Mouse (Mus musculus): ENCODE measurements around the gene Nrde2. TPM values are rescaled to one million over a fixed set of nuclear protein-coding genes. Genes with fewer than 3 reads are reported as not detected.

Nrde2 gene
- total RNA-seq, 1 experiment from 2014 or later, result 35.2 TPM

- no peak for ATAC-seq (replicated peaks; ENCODE audit: low read depth, poor library complexity, severe bottlenecking)
Observed at GRCm38 (mm10) chr12:100182676-100183075, 23.2 kb upstream of the Nrde2 start.

GRCm38 (mm10) chr12:100180802-100181201 is 21.3 kb upstream of the Nrde2 start:
- ATAC-seq (replicated peaks; ENCODE audit: low read depth, poor library complexity, severe bottlenecking), result no peak

GRCm38 (mm10) chr12:100178898-100179440 is 19.5 kb upstream of the Nrde2 start:
- ATAC-seq (replicated peaks; ENCODE audit: low read depth, poor library complexity, severe bottlenecking), result no peak

GRCm38 (mm10) chr12:100176469-100177056 is 17.1 kb upstream of the Nrde2 start:
- no peak for ATAC-seq (replicated peaks; ENCODE audit: low read depth, poor library complexity, severe bottlenecking)

GRCm38 (mm10) chr12:100172481-100172880 is 13.0 kb upstream of the Nrde2 start:
- ATAC-seq (replicated peaks; ENCODE audit: low read depth, poor library complexity, severe bottlenecking), result no peak

DNA sequence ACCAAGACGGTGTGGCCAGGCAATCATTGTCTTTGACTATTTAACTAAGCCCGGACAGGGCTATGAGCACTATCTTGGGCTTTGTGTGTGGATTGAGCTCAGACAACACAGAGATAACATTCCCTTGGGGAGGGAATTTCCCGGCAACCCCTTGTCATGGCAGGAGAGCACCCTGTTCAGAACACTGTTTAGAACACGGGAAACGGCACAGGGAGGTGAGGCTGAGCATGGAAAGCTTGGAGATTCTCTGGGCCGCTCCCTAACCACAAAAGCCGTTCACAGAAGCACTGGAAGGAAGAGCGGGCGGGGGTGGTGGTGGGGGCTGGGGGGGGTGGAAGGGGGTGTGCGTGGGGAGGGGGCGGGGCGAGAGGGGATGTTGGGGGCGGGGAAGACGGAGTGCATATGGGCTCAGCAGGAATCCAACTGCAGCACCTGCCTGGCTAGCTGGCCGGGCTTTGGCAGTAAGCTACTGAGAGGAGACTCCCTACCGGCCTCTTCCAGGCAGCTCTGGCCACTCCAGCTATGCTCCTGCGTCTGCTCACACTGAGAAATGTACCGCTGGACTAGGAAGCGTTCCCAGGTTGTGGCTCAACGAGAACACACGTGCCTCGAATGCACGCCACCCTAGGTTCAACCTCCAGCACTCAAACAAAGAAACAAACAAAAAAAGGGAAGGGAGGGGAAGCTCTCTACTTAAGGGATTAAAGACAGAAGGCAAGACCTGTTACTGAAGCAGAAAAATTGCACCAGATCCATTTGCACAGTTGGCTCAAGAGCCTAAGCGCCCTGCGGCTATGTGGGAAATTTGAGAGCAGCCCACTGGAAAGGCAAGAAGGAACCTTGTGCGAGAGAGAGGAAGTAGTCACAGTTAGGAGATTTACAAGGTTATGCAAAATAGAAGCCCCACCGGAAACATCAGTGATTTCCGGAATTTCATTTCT is 8.7 kb upstream of the Nrde2 start:
- peak; percentile 87 for ATAC-seq (replicated peaks; ENCODE audit: low read depth, poor library complexity, severe bottlenecking)

- no peak for ATAC-seq (replicated peaks; ENCODE audit: low read depth, poor library complexity, severe bottlenecking)
Observed at GRCm38 (mm10) chr12:100167502-100167901, 8.0 kb upstream of the Nrde2 start.

DNA sequence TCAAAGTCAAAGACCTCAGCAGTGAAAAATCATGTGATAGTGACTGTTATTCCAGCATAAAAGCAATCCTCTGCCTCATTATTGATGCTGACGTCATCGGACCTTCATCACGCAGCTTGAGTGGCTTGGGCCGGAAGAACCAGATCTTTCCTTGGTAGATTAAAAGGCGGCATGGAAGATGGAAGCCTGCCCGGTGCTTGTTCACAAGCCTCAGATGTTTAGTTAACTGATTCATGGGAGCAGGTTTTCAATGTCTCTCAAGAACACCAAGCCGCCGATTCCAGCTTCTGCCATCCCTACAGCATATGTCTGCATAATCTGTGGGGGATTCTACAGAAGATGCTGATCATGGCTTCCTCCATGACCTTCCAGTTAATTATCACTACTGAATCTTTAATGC is 7.5 kb upstream of the Nrde2 start:
- ATAC-seq (replicated peaks; ENCODE audit: low read depth, poor library complexity, severe bottlenecking), result no peak

GRCm38 (mm10) chr12:100166177-100166576 is 6.7 kb upstream of the Nrde2 start:
- peak; percentile 71 for ATAC-seq (replicated peaks; ENCODE audit: low read depth, poor library complexity, severe bottlenecking)

DNA sequence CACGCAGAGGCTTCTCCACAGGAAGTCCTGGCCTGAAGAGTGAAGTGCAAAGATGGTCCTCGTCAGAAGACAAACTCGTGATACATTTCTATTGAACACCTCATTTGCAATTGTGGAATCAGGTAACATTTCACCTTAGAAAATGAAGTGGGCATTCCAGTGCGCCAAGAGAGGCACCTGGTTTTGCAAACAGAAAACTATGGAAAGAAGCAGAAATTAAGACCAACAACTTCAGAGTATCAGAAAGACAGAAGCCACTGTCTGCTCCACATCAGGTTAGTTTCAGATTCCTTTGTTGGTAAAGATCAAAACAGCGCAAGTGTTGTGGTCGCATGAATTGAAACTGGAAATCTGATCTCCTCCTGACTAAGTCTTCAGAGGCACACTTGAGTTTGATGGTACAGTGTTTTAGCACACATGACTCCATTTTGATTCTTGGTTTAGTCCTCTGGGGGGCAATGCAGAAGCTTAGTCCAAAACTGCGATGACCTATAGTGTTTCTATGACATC is 5.6 kb upstream of the Nrde2 start:
- ATAC-seq (replicated peaks; ENCODE audit: low read depth, poor library complexity, severe bottlenecking), result no peak

DNA sequence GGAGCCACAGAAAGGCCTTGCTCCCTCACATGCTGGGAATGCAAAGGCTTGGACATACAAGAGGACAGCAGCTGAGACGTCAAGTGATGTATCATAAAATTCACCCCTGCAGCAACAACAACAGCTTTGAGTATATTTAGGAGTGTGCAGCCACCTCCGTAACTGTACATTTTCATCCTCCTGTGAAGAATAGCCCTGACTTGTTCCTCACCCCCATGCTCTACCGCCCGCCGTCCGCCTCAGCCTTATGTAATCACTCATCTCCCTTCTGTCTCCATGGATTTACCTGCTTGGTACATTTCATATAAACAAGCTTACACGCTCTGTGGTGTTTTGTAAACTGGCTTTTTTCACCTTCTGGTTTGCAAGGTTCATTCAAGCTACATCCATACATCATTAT is 7.0 kb downstream of the Nrde2 start:
- no peak for ATAC-seq (replicated peaks; ENCODE audit: low read depth, poor library complexity, severe bottlenecking)

- ATAC-seq (replicated peaks; ENCODE audit: low read depth, poor library complexity, severe bottlenecking), result no peak
Observed at GRCm38 (mm10) chr12:100144269-100144668, 15.2 kb downstream of the Nrde2 start.

DNA sequence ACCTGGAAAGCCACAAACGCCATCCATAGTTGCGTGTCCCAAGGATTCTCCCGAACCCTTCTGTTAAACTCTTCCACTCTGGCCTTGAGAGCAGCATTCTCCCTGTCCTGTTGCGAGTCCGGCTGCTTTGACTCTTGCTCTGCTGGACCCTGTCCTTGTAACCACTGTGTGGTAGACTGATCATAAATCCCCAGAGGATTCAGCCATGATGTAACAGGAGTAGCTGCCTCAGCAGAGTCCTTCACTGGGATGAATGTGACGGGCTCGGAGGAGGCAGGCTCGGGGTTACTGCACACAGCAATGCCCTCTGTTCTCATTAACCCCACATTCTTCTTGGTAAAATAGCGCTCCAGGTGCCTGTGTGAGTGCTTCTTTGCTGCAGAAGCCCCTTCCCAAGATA is 15.7 kb downstream of the Nrde2 start:
- ATAC-seq (replicated peaks; ENCODE audit: low read depth, poor library complexity, severe bottlenecking), result no peak

GRCm38 (mm10) chr12:100142848-100143523 is 16.5 kb downstream of the Nrde2 start:
- ATAC-seq (replicated peaks; ENCODE audit: low read depth, poor library complexity, severe bottlenecking), result no peak

DNA sequence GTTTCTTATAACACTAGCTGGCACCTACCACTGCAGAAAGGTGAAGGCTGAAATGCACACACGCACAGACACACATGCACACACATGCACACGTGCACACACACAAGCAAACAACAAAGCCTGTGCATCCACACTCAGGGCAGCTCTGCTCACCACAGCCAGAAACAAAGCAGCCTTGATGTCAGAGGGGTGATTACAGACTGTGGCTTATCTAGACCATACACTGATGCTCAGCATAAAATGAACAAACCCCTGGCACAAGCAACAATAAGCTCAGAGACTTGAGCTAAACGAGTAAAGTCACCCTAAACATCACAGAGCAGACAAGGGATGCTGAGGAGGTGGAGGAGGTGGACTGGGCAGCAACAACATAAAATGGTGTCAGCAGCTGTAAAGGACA is 24.3 kb downstream of the Nrde2 start:
- 0 out of 2 replicates have a peak, but pooled peaks have one; percentile 15 for ATAC-seq (replicated peaks; ENCODE audit: low read depth, poor library complexity, severe bottlenecking)

DNA sequence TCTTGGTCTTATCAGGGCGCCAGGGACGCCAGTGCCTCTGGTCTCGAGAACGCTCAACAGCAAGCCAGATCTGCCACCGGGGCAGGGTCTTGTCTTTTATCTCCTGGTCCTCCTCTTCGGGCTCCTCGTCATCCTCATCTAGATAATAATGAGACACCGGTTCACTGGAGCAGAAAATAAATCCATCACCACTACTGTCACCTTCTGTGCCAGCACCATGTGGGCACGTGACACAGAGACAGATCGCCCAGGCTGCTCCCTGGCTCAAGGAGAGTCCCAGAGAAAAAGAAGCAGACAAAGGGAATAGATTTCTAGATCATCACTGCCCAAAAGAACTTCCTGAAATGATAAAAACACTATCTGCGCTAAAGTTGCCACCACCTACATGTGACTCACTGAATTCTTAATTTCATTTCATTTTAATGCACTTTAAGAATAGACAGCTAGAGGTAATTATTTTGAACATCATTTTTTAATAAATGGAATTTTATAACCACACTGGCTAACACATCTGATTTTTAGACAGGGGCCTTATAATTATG is 25.0 kb downstream of the Nrde2 start:
- ATAC-seq (replicated peaks; ENCODE audit: low read depth, poor library complexity, severe bottlenecking), result no peak

DNA sequence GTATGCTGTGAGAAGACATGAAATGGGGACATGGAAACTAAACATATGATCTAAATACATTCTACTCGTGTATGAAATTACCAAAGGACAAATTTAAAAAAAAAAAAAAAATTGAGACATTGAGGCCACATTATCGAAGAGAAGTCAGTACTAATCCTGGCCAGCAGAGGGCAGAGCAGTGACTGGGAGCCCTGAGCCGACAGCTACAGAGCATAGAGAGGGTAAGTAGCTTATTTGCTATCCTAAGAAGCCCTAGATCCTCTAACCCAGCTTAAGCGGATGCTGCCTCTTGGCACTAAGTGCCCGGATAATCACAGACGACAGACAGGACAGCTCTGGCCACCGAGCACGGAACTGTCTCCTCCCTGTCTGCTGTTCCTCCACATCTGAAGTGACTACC is 27.8 kb downstream of the Nrde2 start:
- peak; percentile 90 for ATAC-seq (replicated peaks; ENCODE audit: low read depth, poor library complexity, severe bottlenecking)

DNA sequence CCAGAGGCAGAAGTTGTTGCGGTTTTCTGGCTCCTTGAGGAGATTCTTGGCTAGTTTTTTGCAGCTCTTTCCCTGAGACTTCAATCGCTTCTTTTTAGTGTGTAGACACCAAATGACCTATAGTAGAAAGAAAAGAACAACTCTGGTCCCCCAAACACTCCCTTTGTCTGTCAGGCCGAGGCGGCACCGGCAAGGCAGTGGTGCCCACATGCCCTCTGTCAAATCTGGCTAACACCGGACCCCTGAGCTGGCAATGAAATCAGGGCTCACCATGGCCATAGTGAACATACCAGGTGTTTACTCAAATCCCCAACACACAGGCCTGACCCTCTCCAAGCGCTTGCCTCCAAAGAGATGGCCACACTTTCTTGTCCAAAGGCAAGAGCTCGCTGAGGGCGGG is 28.3 kb downstream of the Nrde2 start:
- ATAC-seq (replicated peaks; ENCODE audit: low read depth, poor library complexity, severe bottlenecking), result no peak

DNA sequence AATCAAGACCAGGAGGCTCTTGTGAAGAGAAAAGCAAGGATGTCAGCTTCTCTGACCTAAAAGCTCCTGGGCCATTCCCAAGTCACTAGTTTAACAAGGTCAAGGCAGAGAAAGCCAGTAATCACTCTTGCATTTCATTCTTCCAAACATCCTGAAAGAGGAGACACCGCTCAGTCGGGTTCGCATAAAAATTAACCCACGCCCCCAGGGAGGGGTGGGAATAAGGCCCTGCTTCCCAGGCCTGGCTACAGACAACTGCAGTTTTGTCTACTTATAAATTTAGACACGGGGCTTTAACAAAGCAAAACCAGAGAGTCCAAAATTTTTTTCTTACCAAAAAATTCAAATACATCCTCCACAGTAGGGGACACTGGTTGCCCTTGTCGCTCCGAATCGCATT is 30.5 kb downstream of the Nrde2 start:
- no peak for ATAC-seq (replicated peaks; ENCODE audit: low read depth, poor library complexity, severe bottlenecking)

DNA sequence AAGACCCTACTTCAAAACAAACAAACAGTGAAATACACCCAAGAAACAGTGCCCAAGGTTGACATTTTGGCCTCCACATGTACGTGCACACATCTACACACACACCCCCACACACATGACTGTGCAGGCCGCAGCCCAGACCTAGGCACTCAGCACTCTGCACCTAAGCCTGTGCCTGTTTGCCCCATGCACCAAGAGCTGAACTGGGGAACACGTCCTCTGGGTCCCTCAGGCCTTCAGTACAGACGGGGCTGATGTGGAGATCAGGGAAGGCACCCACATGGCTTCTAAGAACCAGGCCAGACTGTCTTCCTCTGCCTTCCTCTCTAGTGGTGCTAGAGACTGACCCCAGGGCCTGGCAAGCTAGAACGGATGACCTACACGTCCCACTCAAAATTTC is 30.9 kb downstream of the Nrde2 start:
- no peak for ATAC-seq (replicated peaks; ENCODE audit: low read depth, poor library complexity, severe bottlenecking)

All from common myeloid progenitor, adult 5-6 weeks (primary cell).